Mouse (Mus musculus): Measurements from ENCODE around the gene Mxi1.

Gene Mxi1

DNA sequence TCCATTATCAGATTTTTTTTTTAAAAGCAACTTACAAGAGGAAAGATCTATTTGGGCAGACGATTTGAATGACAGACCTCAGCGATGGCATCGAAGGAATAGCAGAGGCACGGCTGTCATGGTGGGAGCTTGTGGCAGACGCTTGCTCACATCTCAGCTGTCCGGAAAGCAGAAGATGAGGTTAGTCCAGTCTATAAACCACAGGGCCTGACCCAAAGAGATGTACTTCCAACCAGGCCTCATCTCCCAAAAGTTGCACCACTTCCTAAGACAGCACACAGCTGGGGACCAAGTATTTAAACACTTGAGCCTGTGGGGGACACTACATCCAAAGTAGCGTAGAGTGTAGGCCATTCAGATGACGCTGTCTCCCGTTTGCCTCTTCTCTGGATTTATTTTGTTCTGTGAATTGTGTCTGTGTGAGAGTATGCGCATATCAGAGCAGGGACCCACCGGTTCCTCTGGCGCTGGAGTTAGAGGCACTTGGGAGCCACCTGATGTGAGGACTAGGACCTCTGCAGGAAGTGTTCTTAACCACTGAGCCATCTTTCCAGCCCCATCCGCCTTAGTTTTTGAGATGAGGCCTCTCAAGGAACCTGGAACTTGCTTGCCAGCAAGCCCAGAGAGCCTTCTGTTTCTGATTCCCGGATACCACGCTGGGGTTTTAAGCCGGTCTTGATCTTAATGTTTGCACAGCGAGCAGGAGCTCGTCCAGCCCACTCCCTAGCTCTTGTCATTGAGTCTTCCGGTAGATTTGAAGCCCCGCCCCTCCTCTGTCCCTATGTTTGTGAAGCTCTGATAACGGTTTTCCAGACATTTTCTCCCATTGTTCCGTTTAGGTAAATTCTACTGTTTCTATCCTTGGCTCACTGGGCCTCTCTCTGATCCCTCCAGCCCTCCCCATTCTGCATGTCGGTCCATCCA, 13.7 kb upstream of the Mxi1 start:
- in situ Hi-C loops (cut with MboI; ENCODE audit: low pct_unique_long_range_greater_than_20kb in 1 of 2, low sequenced_read_pairs in 2 of 2, unreplicated experiment in 1 of 2), result no loop called here

- in situ Hi-C loops (cut with MboI; ENCODE audit: low pct_unique_long_range_greater_than_20kb in 1 of 2, low sequenced_read_pairs in 2 of 2, unreplicated experiment in 1 of 2), result no loop called here
Observed at GRCm38 (mm10) chr19:53299156-53299828, 11.0 kb upstream of the Mxi1 start.

- in situ Hi-C loops (cut with MboI; ENCODE audit: low pct_unique_long_range_greater_than_20kb in 1 of 2, low sequenced_read_pairs in 2 of 2, unreplicated experiment in 1 of 2), result no loop called here
Observed at GRCm38 (mm10) chr19:53299829-53300181, 10.5 kb upstream of the Mxi1 start.

DNA sequence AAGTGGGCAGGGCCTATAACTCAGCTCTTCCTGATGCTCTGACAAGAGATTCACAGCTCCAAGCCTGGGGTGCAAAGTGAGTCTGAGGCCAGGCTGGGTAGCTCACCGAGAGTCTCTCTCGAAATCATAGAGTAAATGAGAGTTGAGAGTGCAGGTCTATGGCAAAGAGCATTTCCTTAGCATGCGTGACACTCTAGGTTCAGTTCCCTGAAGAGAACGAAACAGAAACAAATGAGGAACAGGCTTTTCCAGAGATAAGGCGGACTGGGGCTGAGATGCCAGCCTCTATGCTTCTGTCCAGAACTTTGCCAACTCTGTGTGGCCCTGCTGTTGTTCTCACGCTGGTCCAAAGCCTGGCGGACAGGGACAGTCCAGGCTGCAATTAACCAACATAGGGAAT, 6.9 kb upstream of the Mxi1 start:
- in situ Hi-C loops (cut with MboI; ENCODE audit: low pct_unique_long_range_greater_than_20kb in 1 of 2, low sequenced_read_pairs in 2 of 2, unreplicated experiment in 1 of 2), result no loop called here

GRCm38 (mm10) chr19:53305621-53306020, 4.7 kb upstream of the Mxi1 start:
- in situ Hi-C loops (cut with MboI; ENCODE audit: low pct_unique_long_range_greater_than_20kb in 1 of 2, low sequenced_read_pairs in 2 of 2, unreplicated experiment in 1 of 2), result no loop called here

DNA sequence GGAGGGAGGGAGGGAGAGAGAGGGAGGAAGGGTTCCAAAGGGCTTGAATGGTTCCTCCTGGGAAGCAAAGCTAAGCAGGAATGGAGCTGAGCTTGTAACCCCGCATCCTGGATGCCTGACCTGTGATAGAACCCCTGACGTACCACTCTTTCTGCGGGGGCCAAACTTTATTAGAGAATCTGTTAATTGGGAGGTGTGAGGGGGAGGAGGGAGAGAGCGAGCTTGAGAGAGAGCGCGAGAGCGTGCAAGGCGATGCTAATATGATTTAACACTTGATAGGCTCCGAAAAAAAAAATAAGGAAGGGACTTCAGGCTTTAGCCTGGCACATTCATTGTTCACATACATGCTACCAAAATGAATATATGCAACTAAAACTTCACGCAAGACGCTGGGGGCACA, 3.6 kb upstream of the Mxi1 start:
- in situ Hi-C loops (cut with MboI; ENCODE audit: low pct_unique_long_range_greater_than_20kb in 1 of 2, low sequenced_read_pairs in 2 of 2, unreplicated experiment in 1 of 2), result no loop called here

GRCm38 (mm10) chr19:53307219-53307618, 3.1 kb upstream of the Mxi1 start:
- in situ Hi-C loops (cut with MboI; ENCODE audit: low pct_unique_long_range_greater_than_20kb in 1 of 2, low sequenced_read_pairs in 2 of 2, unreplicated experiment in 1 of 2), result no loop called here

- in situ Hi-C loops (cut with MboI; ENCODE audit: low pct_unique_long_range_greater_than_20kb in 1 of 2, low sequenced_read_pairs in 2 of 2, unreplicated experiment in 1 of 2), result no loop called here
Observed at GRCm38 (mm10) chr19:53309631-53310030, 687 bp upstream of the Mxi1 start.

- in situ Hi-C loops (cut with MboI; ENCODE audit: low pct_unique_long_range_greater_than_20kb in 1 of 2, low sequenced_read_pairs in 2 of 2, unreplicated experiment in 1 of 2), result no loop called here
Observed at GRCm38 (mm10) chr19:53310771-53311523, 629 bp downstream of the Mxi1 start.

GRCm38 (mm10) chr19:53311524-53312335, 1.4 kb downstream of the Mxi1 start:
- in situ Hi-C loops (cut with MboI; ENCODE audit: low pct_unique_long_range_greater_than_20kb in 1 of 2, low sequenced_read_pairs in 2 of 2, unreplicated experiment in 1 of 2), result no loop called here

- in situ Hi-C loops (cut with MboI; ENCODE audit: low pct_unique_long_range_greater_than_20kb in 1 of 2, low sequenced_read_pairs in 2 of 2, unreplicated experiment in 1 of 2), result no loop called here
Observed at GRCm38 (mm10) chr19:53312336-53312871, 2.1 kb downstream of the Mxi1 start.

- in situ Hi-C loops (cut with MboI; ENCODE audit: low pct_unique_long_range_greater_than_20kb in 1 of 2, low sequenced_read_pairs in 2 of 2, unreplicated experiment in 1 of 2), result no loop called here
Observed at GRCm38 (mm10) chr19:53312951-53313683, 2.8 kb downstream of the Mxi1 start.

DNA sequence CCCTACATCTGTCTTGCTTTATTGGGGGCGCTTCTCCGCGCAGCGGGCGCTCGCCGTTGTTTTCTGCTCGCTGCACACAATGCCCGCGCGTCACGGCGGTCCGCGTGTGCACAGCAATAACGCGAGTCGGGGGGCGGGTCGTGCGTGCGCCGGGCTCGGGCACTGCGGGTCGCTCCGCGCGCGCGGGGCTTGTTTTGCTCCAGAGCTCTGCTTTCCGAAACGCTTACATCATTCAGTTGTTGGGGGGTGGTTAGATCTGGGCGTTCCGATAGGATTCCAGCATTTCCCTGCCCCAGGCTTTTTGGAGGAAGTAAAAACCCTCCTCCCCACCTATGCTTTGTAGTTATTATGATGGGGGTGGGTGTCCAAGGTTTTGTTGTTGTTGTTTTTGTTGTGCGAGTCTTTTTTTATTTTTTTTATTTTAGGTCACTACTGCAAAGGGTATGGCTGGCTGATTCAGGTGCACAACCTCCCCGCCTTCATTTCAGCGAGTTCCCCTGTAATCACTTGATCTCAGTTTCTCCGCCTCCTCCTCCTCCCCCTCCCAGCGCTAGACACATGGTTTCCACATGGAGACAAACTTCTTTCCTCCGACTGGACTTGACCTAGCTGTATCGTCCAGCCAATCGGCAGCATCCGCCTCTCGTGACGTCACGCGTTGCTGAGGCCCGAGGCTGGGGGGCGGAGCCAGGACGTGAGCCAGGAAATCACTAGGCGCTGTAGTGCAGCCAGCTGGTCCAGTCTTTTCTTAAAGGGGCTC, 3.5 kb downstream of the Mxi1 start:
- in situ Hi-C loops (cut with MboI; ENCODE audit: low pct_unique_long_range_greater_than_20kb in 1 of 2, low sequenced_read_pairs in 2 of 2, unreplicated experiment in 1 of 2), result no loop called here

DNA sequence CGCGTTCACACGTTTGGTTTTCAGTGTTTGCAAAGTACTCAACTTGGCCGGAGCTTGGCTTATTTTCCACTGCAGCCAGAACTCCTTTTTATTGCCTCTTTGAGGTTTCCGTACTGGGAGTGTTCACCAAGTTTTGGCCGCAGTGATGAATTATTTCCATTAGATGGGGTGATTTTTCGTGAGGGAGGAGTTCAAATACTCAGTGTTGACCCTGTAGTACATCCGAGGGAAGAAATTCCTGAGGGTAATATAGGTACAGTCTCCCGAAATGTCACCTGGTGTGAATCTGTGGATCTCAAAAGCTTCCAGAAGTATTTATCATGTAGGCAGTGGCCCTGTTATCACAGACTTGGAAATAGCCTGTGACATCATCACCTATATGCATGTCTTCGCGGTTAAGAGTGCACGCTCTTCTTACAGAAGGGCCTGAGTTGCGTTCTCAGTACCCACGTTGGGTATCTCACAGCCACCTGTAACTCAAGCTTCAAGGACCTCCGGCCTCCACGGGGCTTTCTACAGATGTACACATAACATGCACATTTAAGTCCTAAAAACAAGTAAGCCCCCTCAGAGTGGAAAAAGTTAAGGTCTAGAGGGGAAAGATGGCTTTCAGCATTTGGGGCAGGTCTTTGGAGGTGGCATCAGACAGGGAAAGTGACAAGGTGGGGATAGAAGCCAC, 4.4 kb downstream of the Mxi1 start:
- in situ Hi-C loops (cut with MboI; ENCODE audit: low pct_unique_long_range_greater_than_20kb in 1 of 2, low sequenced_read_pairs in 2 of 2, unreplicated experiment in 1 of 2), result no loop called here

DNA sequence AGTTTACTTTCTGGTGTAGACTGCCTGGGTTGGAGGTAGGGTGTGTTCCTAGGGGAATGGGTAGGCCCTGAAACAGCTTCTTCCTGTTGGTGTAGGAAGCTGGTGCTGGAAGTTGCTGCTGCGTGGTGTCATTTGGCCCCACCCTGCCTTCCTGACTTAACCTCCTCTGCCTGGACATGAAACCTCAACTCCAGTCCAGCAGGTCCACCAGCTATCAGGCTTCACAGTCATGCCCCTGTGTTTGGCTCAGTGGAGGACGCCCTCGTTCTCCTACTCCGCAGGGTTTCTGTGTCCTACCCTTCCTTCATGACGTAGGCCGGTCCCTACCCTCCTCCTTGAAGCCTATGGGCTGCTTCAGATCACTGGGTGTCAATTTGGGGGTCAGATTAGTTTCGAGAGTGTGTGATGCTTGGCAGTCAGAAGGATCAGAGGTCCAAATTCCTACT, 4.9 kb downstream of the Mxi1 start:
- in situ Hi-C loops (cut with MboI; ENCODE audit: low pct_unique_long_range_greater_than_20kb in 1 of 2, low sequenced_read_pairs in 2 of 2, unreplicated experiment in 1 of 2), result no loop called here

DNA sequence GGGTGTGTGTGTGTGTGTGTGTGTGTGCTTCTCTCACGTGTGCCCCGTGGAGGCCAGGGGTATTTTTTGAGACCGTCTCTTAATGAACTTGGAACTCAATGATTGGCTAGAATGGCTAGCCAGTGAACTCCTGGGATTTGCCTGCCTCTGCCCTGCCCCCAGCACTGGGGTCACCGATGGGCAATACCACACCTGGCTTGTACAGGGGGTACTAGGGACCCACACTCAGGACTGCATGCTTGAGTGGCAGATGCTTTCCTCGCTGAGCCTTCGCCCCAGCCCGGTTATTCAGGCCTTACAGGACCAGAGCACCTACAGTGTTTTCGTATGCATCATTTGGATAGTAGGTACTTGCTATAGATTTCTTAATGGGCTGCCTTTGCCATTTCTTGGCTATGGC, 5.8 kb downstream of the Mxi1 start:
- in situ Hi-C loops (cut with MboI; ENCODE audit: low pct_unique_long_range_greater_than_20kb in 1 of 2, low sequenced_read_pairs in 2 of 2, unreplicated experiment in 1 of 2), result no loop called here
